In genomic region chr2:59562696-59563095, GRCm38 (mm10) we compare ENCODE assay signal across 10 mouse cellular contexts. TPM values are rescaled to one million over a fixed set of nuclear protein-coding genes. Genes with fewer than 3 reads are reported as not detected.
A peak's percentile ranks its signal among the peaks of the same experiment; 100 is the strongest.
DNase-seq lines count a peak whose midpoint lies in the region; ATAC-seq and TF ChIP-seq lines count a peak whose summit lies in the region.
"Had no signal": no experiment of that assay in that cellular context is flagged by ENCODE, and none has a peak within 500 bp of the region (broad histone marks: within the 10 kb centered on the region; RNA-seq: fewer than 3 reads in every experiment).

No protein-coding gene starts in this region.

- peak; percentile 85 for ATAC-seq in forebrain, embryonic 15.5 days (replicated peaks)
- ATAC-seq in kidney, postnatal 0 days (replicated peaks; ENCODE audit: low FRiP score, low read depth): no peak; the same call in 1 of the 2 replicates
- ATAC-seq in neural tube, embryonic 15.5 days (ENCODE audit: low FRiP score): peak; percentile 86
- no peak for ATAC-seq in megakaryocyte, adult 5-6 weeks (ENCODE audit: poor library complexity, severe bottlenecking)

- no peaks in the 10 kb centered on the region for H3K36me3 ChIP-seq in forebrain, embryonic 15.5 days
- no peaks in the 10 kb centered on the region for H3K36me3 ChIP-seq in kidney, postnatal 0 days (ENCODE audit: insufficient read depth, low read length)
- no peaks in the 10 kb centered on the region for H3K36me3 ChIP-seq in neural tube, embryonic 15.5 days

- no peaks in the 10 kb centered on the region for H3K27me3 ChIP-seq in forebrain, embryonic 15.5 days
- no peaks in the 10 kb centered on the region for H3K27me3 ChIP-seq in kidney, postnatal 0 days (ENCODE audit: insufficient read depth, low read length)
- H3K27me3 ChIP-seq in neural tube, embryonic 15.5 days (replicated peaks): no peaks in the 10 kb centered on the region; the same call in 1 of the 2 replicates

- H3K9ac ChIP-seq in forebrain, embryonic 15.5 days (replicated peaks): no peak overlapping the region
- no peak overlapping the region for H3K9ac ChIP-seq in kidney, postnatal 0 days (ENCODE audit: low read depth, low read length)
- no peak overlapping the region for H3K9ac ChIP-seq in neural tube, embryonic 15.5 days (replicated peaks)

- no peaks in the 10 kb centered on the region for H3K9me3 ChIP-seq in forebrain, embryonic 15.5 days
- H3K9me3 ChIP-seq in kidney, postnatal 0 days (replicated peaks; ENCODE audit: low read length): no peaks in the 10 kb centered on the region
- no peaks in the 10 kb centered on the region for H3K9me3 ChIP-seq in neural tube, embryonic 15.5 days (replicated peaks)

- TF ChIP-seq CTCF in kidney, postnatal 0 days (IDR thresholded peaks at IDR 0.05; ENCODE audit: low read depth): no peak

- no peak overlapping the region for H3K4me3 ChIP-seq in forebrain, embryonic 15.5 days
- H3K4me3 ChIP-seq in kidney, postnatal 0 days (replicated peaks; ENCODE audit: low read depth, low read length): no peak overlapping the region
- no peak overlapping the region for H3K4me3 ChIP-seq in neural tube, embryonic 15.5 days (replicated peaks)

- 24% methylated on average over 5 of the region's 5 CpGs for WGBS in forebrain, embryonic 15.5 days
- WGBS in kidney, postnatal 0 days: 9% methylated on average over 5 of the region's 5 CpGs
- WGBS in neural tube, embryonic 15.5 days: 15% methylated on average over 5 of the region's 5 CpGs

- H3K4me1 ChIP-seq in forebrain, embryonic 15.5 days: peaks cover 9% of the 10 kb centered on the region; the same call in 1 of the 2 replicates
- no peaks in the 10 kb centered on the region for H3K4me1 ChIP-seq in kidney, postnatal 0 days (replicated peaks; ENCODE audit: insufficient read depth, low read length)
- peaks cover 9% of the 10 kb centered on the region for H3K4me1 ChIP-seq in neural tube, embryonic 15.5 days

- no peak overlapping the region for H3K4me2 ChIP-seq in forebrain, embryonic 15.5 days (replicated peaks)
- peak overlapping the region; percentile 16; the same call in 1 of the 2 replicates for H3K4me2 ChIP-seq in kidney, postnatal 0 days (ENCODE audit: low read length)
- H3K4me2 ChIP-seq in neural tube, embryonic 15.5 days: peak overlapping the region; percentile 15; the same call in 1 of the 2 replicates

- H3K27ac ChIP-seq in forebrain, embryonic 15.5 days (replicated peaks): no peak overlapping the region; the same call in 1 of the 2 replicates
- H3K27ac ChIP-seq in kidney, postnatal 0 days: peak overlapping the region; percentile 42
- no peak overlapping the region for H3K27ac ChIP-seq in neural tube, embryonic 15.5 days (replicated peaks)
- H3K27ac ChIP-seq: stomach, postnatal 0 days had no signal

- peak; percentile 16 for DNase-seq in lung, postnatal 10 days
- DNase-seq in lung, adult 18-20 months: no peak
- DNase-seq in kidney, postnatal 0 days (ENCODE audit: low spot score): peak; percentile 89
- DNase-seq in right cerebral cortex, postnatal 25 days: no peak
- no peak for DNase-seq in spleen, postnatal 14 days (ENCODE audit: low spot score in 2 of 2)
- DNase-seq: adrenal gland, adult 8-10 months had no signal

RNA-seq across cellular contexts. Expression of gene Tanc1, which starts 49.1 kb away (rescaled TPM):
- polyA plus RNA-seq in forebrain, embryonic 15.5 days (2015; fragmentation: Nextera tagmentation; extraction: Ambion mirVana): 9.1 and 10.7 TPM in 2 replicates
- polyA plus RNA-seq in kidney, postnatal 0 days (2015; fragmentation: Nextera tagmentation; extraction: Ambion mirVana): 29.8 and 34.5 TPM in 2 replicates
- 8.5 and 11.7 TPM in 2 replicates for polyA plus RNA-seq in neural tube, embryonic 15.5 days (2015; fragmentation: Nextera tagmentation; extraction: Ambion mirVana)
- total RNA-seq in megakaryocyte, adult 5-6 weeks (2015): 1.2 and 1.7 TPM in 2 replicates
- total RNA-seq in megakaryocyte, adult 5-6 weeks (2017): 1.7 and 5.7 TPM in 2 replicates

Comparison
In these comparisons a context has a peak if more than half of its experiments do, and no peak if none do; other contexts are left out.
1. DNase-seq: peak in lung, postnatal 10 days (single experiment) and kidney, postnatal 0 days (single experiment); none in lung, adult 18-20 months (0 of 2), right cerebral cortex, postnatal 25 days (single experiment) and spleen, postnatal 14 days (0 of 2).
2. ATAC-seq: peak in forebrain, embryonic 15.5 days (single experiment) and neural tube, embryonic 15.5 days (single experiment); none in kidney, postnatal 0 days (single experiment) and megakaryocyte, adult 5-6 weeks (single experiment).